Mouse (Mus musculus): ENCODE data around the gene Hdac4. TPM values are rescaled to one million over a fixed set of nuclear protein-coding genes. Genes with fewer than 3 reads are reported as not detected.
A peak's percentile ranks its signal among the peaks of the same experiment; 100 is the strongest.

The Hdac4 gene
- polyA plus RNA-seq, 1 experiment, result 14.3 TPM

- TF ChIP-seq POLR2A (IDR thresholded peaks at IDR 0.05; ENCODE audit: control insufficient read depth, low read depth, low read length) (no peak), CTCF (IDR thresholded peaks at IDR 0.05; ENCODE audit: control insufficient read depth, insufficient read depth, insufficient replicate concordance, low read depth, low read length) (no peak)
- Histone ChIP-seq H3K4me3 (ENCODE audit: control insufficient read depth, low read depth, low read length) (peak overlapping the region; percentile 36; the same call in 1 of the 2 replicates), H3K4me1 (ENCODE audit: control insufficient read depth, insufficient read depth, low read length) (no peaks in the 10 kb centered on the region), H3K36me3 (ENCODE audit: control insufficient read depth, insufficient read depth, low read length) (no peaks in the 10 kb centered on the region), H3K27me3 (ENCODE audit: control insufficient read depth, insufficient read depth, low read length) (no peaks in the 10 kb centered on the region), H3K27ac (ENCODE audit: control insufficient read depth, insufficient read depth, low read depth, low read length) (no peak overlapping the region)
Observed at GRCm38 (mm10) chr1:92005617-92005940, 189.9 kb downstream of the Hdac4 start.

DNA sequence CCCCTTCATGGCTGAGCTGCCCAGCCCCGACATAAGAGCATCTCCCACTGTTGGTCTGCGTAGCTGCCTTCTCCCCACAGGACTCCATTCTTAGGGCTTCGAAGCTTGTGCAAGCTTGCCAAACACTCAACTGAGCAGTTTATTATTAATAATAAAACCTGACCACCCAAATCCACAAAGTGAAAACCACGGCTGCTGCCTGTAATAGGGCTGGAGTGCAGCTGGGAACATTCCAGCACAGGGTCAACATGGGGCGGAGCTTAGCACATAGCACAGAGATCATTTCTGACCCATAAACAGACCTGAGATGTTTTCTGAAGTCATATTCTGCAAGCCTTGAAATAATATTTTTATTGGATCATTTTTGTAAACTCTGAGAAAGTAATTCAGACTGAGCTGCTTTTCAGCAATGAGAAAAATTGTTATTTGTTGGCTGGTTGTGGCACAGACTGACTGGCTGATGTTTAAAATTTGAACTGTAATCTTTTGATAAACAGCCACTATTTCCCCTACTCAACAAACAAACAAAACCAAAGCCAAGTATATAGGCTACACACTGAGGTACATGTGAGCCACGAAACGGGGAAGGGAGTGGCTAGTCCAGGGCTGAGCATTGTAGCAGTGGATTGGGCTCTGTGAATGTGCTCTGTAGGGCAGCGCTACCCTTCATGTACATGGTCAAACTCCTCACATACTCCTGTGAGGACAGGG, 190.4 kb downstream of the Hdac4 start:
- TF ChIP-seq CTCF (IDR thresholded peaks at IDR 0.05; ENCODE audit: control insufficient read depth, insufficient read depth, insufficient replicate concordance, low read depth, low read length), result no peak
- TF ChIP-seq POLR2A (IDR thresholded peaks at IDR 0.05; ENCODE audit: control insufficient read depth, low read depth, low read length), result no peak
- Histone ChIP-seq H3K4me1 (ENCODE audit: control insufficient read depth, insufficient read depth, low read length) (no peaks in the 10 kb centered on the region), H3K4me3 (ENCODE audit: control insufficient read depth, low read depth, low read length) (peak overlapping the region; percentile 36; the same call in 1 of the 2 replicates), H3K27me3 (ENCODE audit: control insufficient read depth, insufficient read depth, low read length) (no peaks in the 10 kb centered on the region), H3K36me3 (ENCODE audit: control insufficient read depth, insufficient read depth, low read length) (no peaks in the 10 kb centered on the region), H3K27ac (ENCODE audit: control insufficient read depth, insufficient read depth, low read depth, low read length) (no peak overlapping the region)

GRCm38 (mm10) chr1:92004122-92004521, 191.4 kb downstream of the Hdac4 start:
- no peaks in the 10 kb centered on the region for H3K36me3 ChIP-seq (ENCODE audit: control insufficient read depth, insufficient read depth, low read length)
- no peak overlapping the region for H3K4me3 ChIP-seq (ENCODE audit: control insufficient read depth, low read depth, low read length)
- H3K27ac ChIP-seq (ENCODE audit: control insufficient read depth, insufficient read depth, low read depth, low read length), result no peak overlapping the region
- H3K27me3 ChIP-seq (ENCODE audit: control insufficient read depth, insufficient read depth, low read length), result no peaks in the 10 kb centered on the region
- H3K4me1 ChIP-seq (ENCODE audit: control insufficient read depth, insufficient read depth, low read length), result no peaks in the 10 kb centered on the region
- no peak for TF ChIP-seq POLR2A (IDR thresholded peaks at IDR 0.05; ENCODE audit: control insufficient read depth, low read depth, low read length)
- no peak for TF ChIP-seq CTCF (IDR thresholded peaks at IDR 0.05; ENCODE audit: control insufficient read depth, insufficient read depth, insufficient replicate concordance, low read depth, low read length)

- H3K27me3 ChIP-seq (ENCODE audit: control insufficient read depth, insufficient read depth, low read length), result no peaks in the 10 kb centered on the region
- no peaks in the 10 kb centered on the region for H3K36me3 ChIP-seq (ENCODE audit: control insufficient read depth, insufficient read depth, low read length)
- no peak overlapping the region for H3K4me3 ChIP-seq (ENCODE audit: control insufficient read depth, low read depth, low read length)
- H3K4me1 ChIP-seq (ENCODE audit: control insufficient read depth, insufficient read depth, low read length), result no peaks in the 10 kb centered on the region
- no peak overlapping the region for H3K27ac ChIP-seq (ENCODE audit: control insufficient read depth, insufficient read depth, low read depth, low read length)
- TF ChIP-seq CTCF (IDR thresholded peaks at IDR 0.05; ENCODE audit: control insufficient read depth, insufficient read depth, insufficient replicate concordance, low read depth, low read length), result no peak
- TF ChIP-seq POLR2A (IDR thresholded peaks at IDR 0.05; ENCODE audit: control insufficient read depth, low read depth, low read length), result no peak
Observed at GRCm38 (mm10) chr1:92000226-92000625, 195.3 kb downstream of the Hdac4 start.

- TF ChIP-seq POLR2A (IDR thresholded peaks at IDR 0.05; ENCODE audit: control insufficient read depth, low read depth, low read length) (no peak), CTCF (IDR thresholded peaks at IDR 0.05; ENCODE audit: control insufficient read depth, insufficient read depth, insufficient replicate concordance, low read depth, low read length) (no peak)
- H3K4me3 ChIP-seq (ENCODE audit: control insufficient read depth, low read depth, low read length), result no peak overlapping the region
- H3K27me3 ChIP-seq (ENCODE audit: control insufficient read depth, insufficient read depth, low read length), result no peaks in the 10 kb centered on the region
- H3K36me3 ChIP-seq (ENCODE audit: control insufficient read depth, insufficient read depth, low read length), result no peaks in the 10 kb centered on the region
- no peak overlapping the region for H3K27ac ChIP-seq (ENCODE audit: control insufficient read depth, insufficient read depth, low read depth, low read length)
- H3K4me1 ChIP-seq (ENCODE audit: control insufficient read depth, insufficient read depth, low read length), result no peaks in the 10 kb centered on the region
Observed at GRCm38 (mm10) chr1:91993658-91994165, 201.8 kb downstream of the Hdac4 start.

- no peak overlapping the region for H3K4me3 ChIP-seq (ENCODE audit: control insufficient read depth, low read depth, low read length)
- H3K36me3 ChIP-seq (ENCODE audit: control insufficient read depth, insufficient read depth, low read length), result no peaks in the 10 kb centered on the region
- H3K4me1 ChIP-seq (ENCODE audit: control insufficient read depth, insufficient read depth, low read length), result no peaks in the 10 kb centered on the region
- no peak overlapping the region for H3K27ac ChIP-seq (ENCODE audit: control insufficient read depth, insufficient read depth, low read depth, low read length)
- TF ChIP-seq CTCF (IDR thresholded peaks at IDR 0.05; ENCODE audit: control insufficient read depth, insufficient read depth, insufficient replicate concordance, low read depth, low read length) (no peak), POLR2A (IDR thresholded peaks at IDR 0.05; ENCODE audit: control insufficient read depth, low read depth, low read length) (no peak)
- no peaks in the 10 kb centered on the region for H3K27me3 ChIP-seq (ENCODE audit: control insufficient read depth, insufficient read depth, low read length)
Observed at GRCm38 (mm10) chr1:91992652-91993051, 202.8 kb downstream of the Hdac4 start.

DNA sequence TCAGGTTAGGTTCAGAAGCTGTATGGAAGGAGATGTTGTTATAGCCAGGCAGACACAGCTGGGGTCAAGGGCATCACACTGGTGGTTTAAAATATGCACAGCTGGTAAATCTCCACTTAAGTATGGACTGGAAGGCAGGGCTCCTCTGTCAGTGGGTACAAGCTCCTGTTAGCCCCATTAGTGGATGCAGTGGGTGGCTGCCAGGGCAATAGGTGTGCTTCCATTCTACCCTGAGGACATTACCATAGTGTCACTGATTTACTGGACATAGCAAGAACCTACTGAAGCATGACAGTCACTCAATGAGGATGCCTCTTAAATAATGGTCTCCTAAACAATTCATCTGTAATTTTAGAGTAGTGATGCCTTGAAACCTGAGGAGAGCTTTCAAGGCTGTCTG, 203.9 kb downstream of the Hdac4 start:
- TF ChIP-seq POLR2A (IDR thresholded peaks at IDR 0.05; ENCODE audit: control insufficient read depth, low read depth, low read length) (no peak), CTCF (IDR thresholded peaks at IDR 0.05; ENCODE audit: control insufficient read depth, insufficient read depth, insufficient replicate concordance, low read depth, low read length) (no peak)
- H3K27me3 ChIP-seq (ENCODE audit: control insufficient read depth, insufficient read depth, low read length), result no peaks in the 10 kb centered on the region
- H3K4me3 ChIP-seq (ENCODE audit: control insufficient read depth, low read depth, low read length), result no peak overlapping the region
- no peak overlapping the region for H3K27ac ChIP-seq (ENCODE audit: control insufficient read depth, insufficient read depth, low read depth, low read length)
- no peaks in the 10 kb centered on the region for H3K36me3 ChIP-seq (ENCODE audit: control insufficient read depth, insufficient read depth, low read length)
- no peaks in the 10 kb centered on the region for H3K4me1 ChIP-seq (ENCODE audit: control insufficient read depth, insufficient read depth, low read length)

Measured in testis, adult 2 months (tissue).